Mouse (Mus musculus) embryonic fibroblast, embryonic 13.5 days (primary cell): ENCODE results near the gene B3gnt5.

Experiments
- CTCF ChIP-seq: IDR thresholded peaks from 2 replicates; pipeline ENCODE4 v1.5.1; 2011; ENCODE audit warnings: mild to moderate bottlenecking, control low read depth, low read length, moderate library complexity, borderline replicate concordance; ENCODE audit not compliant: insufficient read depth
- POLR2A ChIP-seq: IDR thresholded peaks from 2 replicates; pipeline ENCODE4 v1.6.1; 2011; ENCODE audit warnings: low read depth, mild to moderate bottlenecking, control low read depth, low read length, moderate library complexity

GRCm38 (mm10) chr16:19768046-19768445 is 8.0 kb downstream of the B3gnt5 start:
- no peak for TF ChIP-seq CTCF
- TF ChIP-seq POLR2A: no peak
